20 mouse cellular contexts compared by ENCODE assay signal in genomic region chr1:138158236-138158635, GRCm38 (mm10). TPM values are rescaled to one million over a fixed set of nuclear protein-coding genes. Genes with fewer than 3 reads are reported as not detected.
DNase-seq lines count a peak whose midpoint lies in the region; ATAC-seq and TF ChIP-seq lines count a peak whose summit lies in the region.
"Had no signal": no experiment of that assay in that cellular context is flagged by ENCODE, and none has a peak within 500 bp of the region (broad histone marks: within the 10 kb centered on the region; RNA-seq: fewer than 3 reads in every experiment).

No protein-coding gene starts in this region.

- H3K4me3 ChIP-seq in liver, adult 2 months (ENCODE audit: insufficient read depth, low read depth, low read length): no peak overlapping the region
- H3K4me3 ChIP-seq in liver, embryonic 11.5 days (ENCODE audit: low read depth, low read length): no peak overlapping the region
- peak overlapping the region; percentile 7; the same call in 1 of the 2 replicates for H3K4me3 ChIP-seq in bone marrow macrophage, adult 2 months (ENCODE audit: insufficient read depth, low read length)
- H3K4me3 ChIP-seq: limb, embryonic 12.5 days; midbrain, embryonic 12.5 days; stomach, embryonic 15.5 days had no signal

- no peaks in the 10 kb centered on the region for H3K4me1 ChIP-seq in liver, adult 2 months (ENCODE audit: control insufficient read depth, insufficient read depth, low read length)
- no peaks in the 10 kb centered on the region for H3K4me1 ChIP-seq in liver, embryonic 11.5 days (replicated peaks; ENCODE audit: control insufficient read depth, insufficient read depth, low read length)
- H3K4me1 ChIP-seq in bone marrow macrophage, adult 2 months (ENCODE audit: control insufficient read depth, insufficient read depth, low read length): peaks cover 52% of the 10 kb centered on the region
- H3K4me1 ChIP-seq: limb, embryonic 12.5 days; midbrain, embryonic 12.5 days; stomach, embryonic 15.5 days had no signal

- TF ChIP-seq CTCF in liver, adult 2 months (IDR thresholded peaks at IDR 0.05; ENCODE audit: low read depth, low read length): no peak
- TF ChIP-seq CTCF in bone marrow macrophage, adult 2 months (IDR thresholded peaks at IDR 0.05; ENCODE audit: low read depth, low read length): no peak

- H3K9ac ChIP-seq in liver, adult 2 months (ENCODE audit: low read depth, low read length): no peak overlapping the region
- H3K9ac ChIP-seq in liver, embryonic 11.5 days (ENCODE audit: low read depth, low read length): no peak overlapping the region
- H3K9ac ChIP-seq: limb, embryonic 12.5 days; midbrain, embryonic 12.5 days; stomach, embryonic 15.5 days had no signal

- H3K36me3 ChIP-seq in liver, adult 2 months (ENCODE audit: control insufficient read depth, insufficient read depth, low read length): no peaks in the 10 kb centered on the region
- no peaks in the 10 kb centered on the region for H3K36me3 ChIP-seq in liver, embryonic 11.5 days (ENCODE audit: control insufficient read depth, insufficient read depth, low read length)
- H3K36me3 ChIP-seq: G1E; limb, embryonic 12.5 days; midbrain, embryonic 12.5 days; stomach, embryonic 15.5 days had no signal

- no peak for TF ChIP-seq POLR2A in liver, adult 2 months (IDR thresholded peaks at IDR 0.05; ENCODE audit: extremely low read depth, insufficient read depth, low read length)
- no peak for TF ChIP-seq POLR2A in bone marrow macrophage, adult 2 months (IDR thresholded peaks at IDR 0.05; ENCODE audit: borderline replicate concordance, low read depth, low read length)

- no peak overlapping the region for H3K4me2 ChIP-seq in liver, embryonic 11.5 days
- H3K4me2 ChIP-seq: limb, embryonic 12.5 days; midbrain, embryonic 12.5 days; stomach, embryonic 15.5 days had no signal

- no peaks in the 10 kb centered on the region for H3K79me2 ChIP-seq in liver, adult 2 months (ENCODE audit: control insufficient read depth, insufficient read depth, low read length)

- 71% methylated on average over 3 of the region's 3 CpGs for WGBS in liver, adult 2 months
- whole genome bisulfite sequencing in liver, embryonic 11.5 days: 71% methylated on average over 3 of the region's 3 CpGs

- DNase-seq in liver, adult 2 months (ENCODE audit: extremely low read depth, low read depth, low spot score): peak; percentile 14
- no peak for DNase-seq in liver, embryonic 11.5 days (ENCODE audit: low spot score)
- DNase-seq in embryo, embryonic 11 days: peak; percentile 19
- no peak for DNase-seq in kidney, postnatal 25 days
- no peak for DNase-seq in adrenal gland, adult 18-20 months (ENCODE audit: low spot score in 2 of 2)
- DNase-seq: adrenal gland, adult 2 months; cerebellum, adult 2 months; gastrocnemius, postnatal 25 days; heart, postnatal 14 days; kidney, adult 18-20 months; kidney, postnatal 14 days; spleen, adult 18-20 months; thymus, postnatal 14 days had no signal

- ATAC-seq in liver, embryonic 11.5 days (replicated peaks; ENCODE audit: low FRiP score): no peak
- ATAC-seq in megakaryocyte, adult 5-6 weeks (ENCODE audit: poor library complexity, severe bottlenecking): peak; percentile 23; the same call in 1 of the 2 replicates
- ATAC-seq: hindbrain, embryonic 16.5 days had no signal

- H3K9me3 ChIP-seq in liver, embryonic 11.5 days (ENCODE audit: control insufficient read depth, low read length): no peaks in the 10 kb centered on the region
- H3K9me3 ChIP-seq: limb, embryonic 12.5 days; midbrain, embryonic 12.5 days; stomach, embryonic 15.5 days had no signal

- no peak overlapping the region for H3K27ac ChIP-seq in liver, adult 2 months (replicated peaks; ENCODE audit: insufficient read depth, low read depth, low read length)
- no peak overlapping the region for H3K27ac ChIP-seq in liver, embryonic 11.5 days (ENCODE audit: low read depth, low read length)
- peak overlapping the region; percentile 90 for H3K27ac ChIP-seq in bone marrow macrophage, adult 2 months (ENCODE audit: insufficient read depth, low read depth, low read length)
- H3K27ac ChIP-seq: limb, embryonic 12.5 days; midbrain, embryonic 12.5 days; stomach, embryonic 15.5 days had no signal

- no peaks in the 10 kb centered on the region for H3K27me3 ChIP-seq in liver, adult 2 months (ENCODE audit: control insufficient read depth, insufficient read depth, low read length)
- H3K27me3 ChIP-seq in liver, embryonic 11.5 days (replicated peaks; ENCODE audit: control insufficient read depth, insufficient read depth, low read length): no peaks in the 10 kb centered on the region
- H3K27me3 ChIP-seq: limb, embryonic 12.5 days; midbrain, embryonic 12.5 days; stomach, embryonic 15.5 days had no signal

RNA-seq across cellular contexts. Expression of gene Ptprc, which starts 17.3 kb away (rescaled TPM):
- 13.4 and 13.7 TPM in 2 replicates for total RNA-seq in liver, adult 2 months (2014; rRNA removed)
- polyA plus RNA-seq in liver, adult 2 months (2012; rRNA removed): 1.8 and 3.4 TPM in 2 replicates
- 5.4 and 6.4 TPM in 2 replicates for polyA plus RNA-seq in liver, embryonic 11.5 days (2014; fragmentation: Nextera tagmentation; extraction: Ambion mirVana)
- polyA plus RNA-seq in bone marrow macrophage, adult 2 months (2012; ENCODE audit: insufficient read depth, insufficient read length, missing spikeins): 565 and 582 TPM in 2 replicates
- total RNA-seq in megakaryocyte, adult 5-6 weeks (2015): 547 TPM in 2 replicates
- total RNA-seq in megakaryocyte, adult 5-6 weeks (2017): 704 and 786 TPM in 2 replicates
- total RNA-seq in adrenal gland, adult 18-20 months (2021): 10 to 100 TPM in 1 of 2 experiments, 1 to 10 TPM in 1; 7.2 to 11.9 TPM
- polyA plus RNA-seq: G1E had no signal

Comparison
In these comparisons a context has a peak if more than half of its experiments do, and no peak if none do; other contexts are left out.
1. DNase-seq: peak in liver, adult 2 months (single experiment) and embryo, embryonic 11 days (single experiment); none in liver, embryonic 11.5 days (single experiment), kidney, postnatal 25 days (0 of 2) and adrenal gland, adult 18-20 months (0 of 2).
2. RNA of gene Ptprc, which starts 17.3 kb away (total RNA-seq): 547 to 786 TPM in megakaryocyte, adult 5-6 weeks; 13.4 to 13.7 TPM in liver, adult 2 months and 7.2 to 11.9 TPM in adrenal gland, adult 18-20 months; every median in the first group is over 10 times any median in the second.